Mouse (Mus musculus): ENCODE data around the gene Ropn1. TPM values are rescaled to one million over a fixed set of nuclear protein-coding genes. Genes with fewer than 3 reads are reported as not detected.

The Ropn1 gene
- polyA plus RNA-seq, 1 experiment from 2014 or later: 0.33 TPM

- 76% methylated on average over 6 of the region's 6 CpGs for WGBS
- Histone ChIP-seq H3K4me2 (ENCODE audit: low read depth, low read length) (no peak overlapping the region), H3K9ac (ENCODE audit: low read length) (no peak overlapping the region), H3K4me3 (ENCODE audit: low read length) (no peak overlapping the region), H3K4me1 (ENCODE audit: control insufficient read depth, insufficient read depth, low read length) (no peaks in the 10 kb centered on the region; the same call in 1 of the 2 replicates), H3K9me3 (replicated peaks; ENCODE audit: control insufficient read depth, low read length) (no peaks in the 10 kb centered on the region), H3K27ac (ENCODE audit: low read length) (no peak overlapping the region), H3K36me3 (ENCODE audit: control insufficient read depth, insufficient read depth) (peaks cover 10% of the 10 kb centered on the region), H3K27me3 (ENCODE audit: control insufficient read depth, insufficient read depth, low read length) (no peaks in the 10 kb centered on the region)
- ATAC-seq (replicated peaks; ENCODE audit: extremely low read depth, insufficient read depth, low FRiP score): no peak
Observed at GRCm38 (mm10) chr16:34700828-34701216, 51.1 kb downstream of the Ropn1 start.

GRCm38 (mm10) chr16:34706019-34706418 is 56.3 kb downstream of the Ropn1 start:
- Histone ChIP-seq H3K36me3 (ENCODE audit: control insufficient read depth, insufficient read depth) (peaks cover 21% of the 10 kb centered on the region), H3K27me3 (ENCODE audit: control insufficient read depth, insufficient read depth, low read length) (no peaks in the 10 kb centered on the region), H3K4me3 (ENCODE audit: low read length) (no peak overlapping the region), H3K9ac (ENCODE audit: low read length) (no peak overlapping the region), H3K27ac (ENCODE audit: low read length) (peak overlapping the region; percentile 59), H3K4me2 (ENCODE audit: low read depth, low read length) (no peak overlapping the region), H3K4me1 (ENCODE audit: control insufficient read depth, insufficient read depth, low read length) (no peaks in the 10 kb centered on the region), H3K9me3 (replicated peaks; ENCODE audit: control insufficient read depth, low read length) (no peaks in the 10 kb centered on the region)
- 72% methylated on average over 2 of the region's 2 CpGs for WGBS
- no peak for ATAC-seq (replicated peaks; ENCODE audit: extremely low read depth, insufficient read depth, low FRiP score)

GRCm38 (mm10) chr16:34706487-34706946 is 56.8 kb downstream of the Ropn1 start:
- H3K9ac ChIP-seq (ENCODE audit: low read length): no peak overlapping the region
- peaks cover 21% of the 10 kb centered on the region for H3K36me3 ChIP-seq (ENCODE audit: control insufficient read depth, insufficient read depth)
- no peak overlapping the region for H3K4me2 ChIP-seq (ENCODE audit: low read depth, low read length)
- 68% methylated on average over 7 of the region's 7 CpGs for WGBS
- ATAC-seq (replicated peaks; ENCODE audit: extremely low read depth, insufficient read depth, low FRiP score): no peak
- H3K27me3 ChIP-seq (ENCODE audit: control insufficient read depth, insufficient read depth, low read length): no peaks in the 10 kb centered on the region
- no peaks in the 10 kb centered on the region for H3K4me1 ChIP-seq (ENCODE audit: control insufficient read depth, insufficient read depth, low read length)
- peak overlapping the region; percentile 59 for H3K27ac ChIP-seq (ENCODE audit: low read length)
- no peaks in the 10 kb centered on the region for H3K9me3 ChIP-seq (replicated peaks; ENCODE audit: control insufficient read depth, low read length)
- no peak overlapping the region for H3K4me3 ChIP-seq (ENCODE audit: low read length)

GRCm38 (mm10) chr16:34711481-34711880 is 61.8 kb downstream of the Ropn1 start:
- no peak overlapping the region for H3K9ac ChIP-seq (ENCODE audit: low read length)
- H3K4me3 ChIP-seq (ENCODE audit: low read length): no peak overlapping the region
- H3K4me1 ChIP-seq (ENCODE audit: control insufficient read depth, insufficient read depth, low read length): no peaks in the 10 kb centered on the region
- 76% methylated on average over 3 of the region's 3 CpGs for whole genome bisulfite sequencing
- no peak overlapping the region for H3K27ac ChIP-seq (ENCODE audit: low read length)
- no peak for ATAC-seq (replicated peaks; ENCODE audit: extremely low read depth, insufficient read depth, low FRiP score)
- no peak overlapping the region for H3K4me2 ChIP-seq (ENCODE audit: low read depth, low read length)
- no peaks in the 10 kb centered on the region for H3K9me3 ChIP-seq (replicated peaks; ENCODE audit: control insufficient read depth, low read length)
- H3K36me3 ChIP-seq (ENCODE audit: control insufficient read depth, insufficient read depth): peaks cover 17% of the 10 kb centered on the region
- H3K27me3 ChIP-seq (ENCODE audit: control insufficient read depth, insufficient read depth, low read length): no peaks in the 10 kb centered on the region

GRCm38 (mm10) chr16:34725156-34725555 is 75.4 kb downstream of the Ropn1 start:
- 95% methylated on average over 3 of the region's 3 CpGs for WGBS
- ATAC-seq (replicated peaks; ENCODE audit: extremely low read depth, insufficient read depth, low FRiP score): no peak

More at GRCm38 (mm10) chr16:34725156-34725555, 75.4 kb downstream of the Ropn1 start:
- H3K4me2 ChIP-seq (ENCODE audit: low read depth, low read length): no peak overlapping the region
- H3K36me3 ChIP-seq (ENCODE audit: control insufficient read depth, insufficient read depth): peaks cover 17% of the 10 kb centered on the region
- 0 out of 2 replicates have a peak, but pooled peaks cover 3% of the 10 kb centered on the region for H3K9me3 ChIP-seq (replicated peaks; ENCODE audit: control insufficient read depth, low read length)
- no peaks in the 10 kb centered on the region for H3K27me3 ChIP-seq (ENCODE audit: control insufficient read depth, insufficient read depth, low read length)
- no peak overlapping the region for H3K9ac ChIP-seq (ENCODE audit: low read length)
- H3K4me3 ChIP-seq (ENCODE audit: low read length): no peak overlapping the region
- H3K4me1 ChIP-seq (ENCODE audit: control insufficient read depth, insufficient read depth, low read length): no peaks in the 10 kb centered on the region
- no peak overlapping the region for H3K27ac ChIP-seq (ENCODE audit: low read length)

Other genes starting within 250 kb of the Ropn1 start
- 30.2 and 32.4 TPM in 2 replicates for gene Kalrn, start 76.4 kb upstream of the Ropn1 start, polyA plus RNA-seq (2015; fragmentation: Nextera tagmentation; extraction: Ambion mirVana)
- 4.1 and 4.9 TPM in 2 replicates for gene Ccdc14, start 40.7 kb downstream of the Ropn1 start, polyA plus RNA-seq (2015; fragmentation: Nextera tagmentation; extraction: Ambion mirVana)
- gene Mylk, start 95.3 kb downstream of the Ropn1 start, polyA plus RNA-seq (2015; fragmentation: Nextera tagmentation; extraction: Ambion mirVana): 14.2 and 20.5 TPM in 2 replicates